Mouse (Mus musculus) retina, postnatal 1 day (tissue): ENCODE measurements around the gene Enho.
"Not testable (repeated sequence)": the region's sequence is repeated elsewhere in the genome, so short reads cannot be mapped to it uniquely, and the experiment has no call there.

ENCODE experiments used
- DNase-seq: peaks from one replicate; pipeline ENCODE4 v3.0.0-alpha.2; 2012

The Enho gene

DNA sequence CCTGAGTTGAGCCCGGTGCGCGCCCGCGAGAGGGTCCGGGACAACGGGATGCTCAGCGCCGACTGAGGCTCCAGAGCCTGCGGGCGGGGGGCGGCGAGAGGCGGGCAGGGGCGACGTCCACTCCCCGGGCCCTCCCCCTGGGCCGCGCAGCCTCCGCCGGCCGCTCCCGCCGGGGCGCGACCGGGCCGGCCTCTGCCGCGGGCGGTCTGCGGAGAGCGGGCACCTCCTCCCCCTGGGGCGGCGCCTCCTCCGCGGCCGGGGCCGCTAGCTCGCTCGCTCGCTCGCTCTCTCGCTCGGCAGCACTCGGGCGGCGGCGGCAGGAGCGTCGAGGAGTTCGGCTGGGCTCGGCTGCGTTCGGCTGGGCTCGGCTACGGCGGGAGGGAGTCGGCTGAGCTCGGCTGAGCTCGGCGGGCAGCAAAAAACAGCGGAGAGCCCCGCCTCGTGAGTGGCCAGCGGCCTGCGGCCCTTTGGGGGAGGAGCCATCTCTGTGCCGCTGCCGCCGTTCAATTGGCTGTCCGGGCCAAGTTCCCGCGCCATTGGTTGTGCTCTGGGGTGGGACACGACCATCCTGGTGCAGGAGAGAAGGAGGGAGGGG, at the start of gene Enho:
TSS of gene Enho (minus strand) at position 412 of the 595 bp plus-strand sequence.
- peak; percentile 97 for DNase-seq

DNA sequence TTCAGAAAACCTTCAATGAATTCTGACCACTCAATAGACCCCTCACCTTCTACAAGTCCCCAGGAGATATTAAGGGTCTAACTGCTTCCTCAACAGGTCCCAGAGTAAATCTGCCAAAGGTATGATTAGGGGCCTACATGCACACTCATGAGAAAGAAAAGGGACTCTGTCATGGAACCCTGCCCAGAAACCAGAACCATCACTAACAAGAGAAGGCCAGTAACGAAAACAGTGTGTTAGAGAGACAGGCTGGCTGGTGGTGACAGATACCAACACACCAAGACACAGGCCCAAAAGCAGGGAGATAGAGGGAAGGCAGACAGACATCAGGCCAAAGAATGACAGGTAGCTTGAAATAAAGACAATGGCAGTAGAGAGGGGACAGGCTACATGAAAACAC, 48.4 kb upstream of the Enho start:
- not testable (repeated sequence) for DNase-seq

DNA sequence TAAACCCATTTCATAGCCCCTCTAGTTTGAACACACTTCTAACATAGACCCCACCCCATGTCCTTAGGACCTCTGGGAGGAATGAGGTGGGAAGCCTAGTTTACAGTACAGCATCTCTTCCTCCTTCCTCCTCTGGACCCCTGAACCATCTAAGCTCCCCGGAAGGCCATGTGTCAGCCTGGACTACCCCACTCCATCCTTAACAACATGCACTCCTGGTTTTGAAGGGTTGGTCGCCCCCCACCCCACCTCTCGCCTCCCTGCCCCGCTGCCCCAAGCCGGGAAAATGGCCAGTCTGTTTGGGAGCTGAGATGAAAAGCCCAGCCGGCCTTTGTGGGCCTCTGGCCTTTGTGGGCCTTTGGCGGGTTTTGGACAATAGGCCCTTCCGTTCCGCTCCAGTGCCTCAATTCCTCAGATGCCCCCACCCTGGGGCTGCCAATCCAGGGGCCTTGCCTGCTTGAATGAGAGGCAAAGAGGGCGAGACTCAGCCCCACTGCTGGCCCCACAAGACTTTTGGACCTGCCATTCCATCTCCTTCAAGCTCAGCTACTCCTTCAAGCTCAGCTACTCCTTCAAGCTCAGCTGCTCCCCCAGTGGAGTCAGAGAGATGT, 45.9 kb upstream of the Enho start:
- DNase-seq = peak; percentile 88

DNA sequence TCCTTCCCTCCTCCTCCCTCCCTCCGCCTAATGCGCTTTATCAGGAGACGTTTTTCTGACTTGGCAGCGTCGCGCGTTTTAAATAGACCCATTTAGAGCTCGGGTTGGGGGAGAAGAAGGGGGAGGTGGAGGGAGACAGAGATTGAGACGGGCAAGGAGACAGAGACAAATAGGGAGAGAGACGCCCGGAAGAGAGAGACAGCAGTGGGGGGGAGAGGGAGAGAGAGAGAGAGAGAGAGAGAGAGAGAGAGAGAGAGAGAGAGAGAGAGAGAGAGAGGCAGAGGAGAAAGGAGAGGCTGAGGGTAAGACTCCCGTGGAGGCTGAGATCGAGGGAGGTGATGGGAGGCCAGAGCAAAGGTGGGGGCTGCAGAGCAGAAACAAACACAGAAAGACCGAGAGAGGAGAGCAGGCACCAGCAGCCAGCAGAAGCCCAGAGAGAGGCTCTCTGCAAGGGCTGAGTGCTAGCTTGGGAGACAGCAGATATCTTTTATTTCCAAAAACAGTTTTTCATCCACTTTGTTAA, 44.9 kb upstream of the Enho start:
- peak; percentile 65 for DNase-seq

DNA sequence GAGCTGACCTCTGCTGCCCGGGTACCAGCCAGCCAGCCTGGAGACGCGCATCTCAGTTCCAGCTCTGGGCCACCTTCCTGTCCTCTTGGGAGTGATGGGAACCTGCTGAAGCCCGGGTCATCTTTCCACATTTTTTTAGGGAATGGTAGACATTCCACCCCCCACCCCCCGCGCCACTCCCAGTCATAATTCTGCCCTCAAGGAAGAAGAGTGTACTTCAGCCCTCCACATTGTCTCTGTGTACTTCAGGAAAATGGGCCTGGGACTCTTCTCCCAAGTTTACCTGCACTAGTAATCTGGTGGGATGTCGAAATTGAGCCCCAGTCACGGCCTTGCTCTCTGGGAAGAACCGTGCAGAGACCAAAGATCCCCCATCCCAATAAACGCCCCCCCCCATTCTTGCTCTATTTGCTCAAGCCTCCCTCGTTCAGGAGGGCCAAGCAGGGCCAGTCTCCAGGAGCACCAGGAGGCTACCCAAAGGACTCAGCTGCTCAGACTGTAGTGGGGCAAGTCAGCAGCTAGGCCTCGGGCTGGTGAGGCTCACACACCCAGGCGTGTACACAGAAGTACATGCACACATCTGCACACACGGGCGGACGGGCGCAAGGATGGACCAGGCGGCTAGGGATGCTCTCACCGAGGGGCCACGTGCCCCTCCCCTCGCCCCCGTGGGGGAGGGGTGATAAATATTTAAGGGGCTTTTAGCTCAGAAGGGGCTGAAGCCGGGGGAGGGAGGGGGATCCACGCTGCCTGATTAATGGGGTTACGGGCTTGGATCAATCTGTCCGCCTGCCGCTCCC, 44.2 kb upstream of the Enho start:
- DNase-seq = peak; percentile 72

DNA sequence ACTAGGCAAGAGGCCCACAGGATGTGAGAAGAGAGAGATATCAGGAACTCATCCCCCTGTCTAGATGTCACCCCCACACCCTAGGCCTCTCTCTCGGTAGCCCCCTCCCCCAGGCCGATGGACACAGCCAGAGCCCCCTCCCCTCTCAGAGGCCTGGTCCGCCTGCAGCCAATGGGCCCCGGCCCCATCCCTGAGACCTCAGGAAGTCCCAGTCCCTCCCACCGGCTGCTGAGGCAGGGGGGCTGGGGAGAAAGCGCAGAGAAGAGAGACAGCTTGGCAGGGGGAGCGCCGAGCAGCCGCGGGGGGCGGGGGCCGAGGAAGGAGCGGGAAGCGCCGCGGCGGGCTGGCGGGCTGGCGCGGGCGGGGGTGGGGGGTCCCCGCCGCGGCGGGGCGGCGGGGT, 43.2 kb upstream of the Enho start:
- DNase-seq = peak; percentile 65

DNA sequence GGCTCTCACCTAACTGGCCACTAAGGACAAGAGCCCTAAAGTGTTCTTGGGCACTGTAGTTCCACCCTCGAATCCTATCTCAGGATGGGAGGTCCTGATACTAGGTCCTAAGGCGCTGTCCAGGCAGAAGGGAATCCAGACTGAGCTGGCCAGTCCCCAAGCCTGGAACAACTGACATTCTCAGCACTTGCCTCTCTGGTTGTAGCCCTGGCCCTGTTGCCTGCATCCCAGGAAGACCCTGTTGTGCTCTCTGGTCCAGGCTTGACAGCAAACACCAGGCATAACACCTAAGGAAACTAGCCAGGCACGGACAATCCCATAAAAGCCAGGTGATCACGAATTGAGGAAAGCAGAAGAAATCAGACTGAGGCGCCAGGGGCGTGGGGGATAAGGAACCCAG, 42.7 kb upstream of the Enho start:
- DNase-seq = no peak

DNA sequence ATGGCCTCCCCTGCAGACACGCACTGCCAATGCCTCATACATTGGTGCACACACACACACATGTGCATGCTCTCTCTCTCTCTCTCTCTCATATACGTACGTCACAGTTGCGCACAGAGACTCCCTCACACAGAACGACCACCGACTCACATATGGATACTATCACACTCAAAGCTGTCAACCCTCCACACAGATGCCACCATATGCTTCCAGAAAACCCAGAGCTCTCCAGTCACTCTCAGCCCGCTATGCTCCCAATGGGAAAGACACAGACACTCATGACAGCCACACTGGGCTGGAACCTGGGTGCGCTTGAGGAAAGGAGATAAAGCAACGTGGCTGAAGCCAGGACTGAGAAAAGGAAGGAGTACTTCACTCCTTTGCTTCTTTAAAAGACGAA, 41.8 kb upstream of the Enho start:
- no peak for DNase-seq

DNA sequence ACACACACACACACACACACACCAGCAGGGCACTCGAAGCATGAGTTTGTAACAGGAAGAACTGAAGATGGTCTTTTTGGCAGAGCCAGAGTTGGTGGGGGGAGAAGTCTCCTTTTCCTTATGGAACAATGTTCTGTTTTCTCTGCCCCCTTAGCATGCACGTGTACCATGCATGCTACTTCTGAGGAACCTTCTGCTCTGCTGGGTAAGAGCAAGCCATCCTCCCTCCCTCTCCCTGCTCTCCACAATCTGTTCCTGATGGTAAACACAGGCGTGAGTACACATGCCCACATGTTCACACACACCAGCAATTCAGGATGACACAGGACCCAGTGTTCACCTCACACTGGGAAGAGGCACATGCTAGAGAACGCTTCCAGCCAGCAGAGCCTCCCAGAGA, 41.1 kb upstream of the Enho start:
- no peak for DNase-seq

DNA sequence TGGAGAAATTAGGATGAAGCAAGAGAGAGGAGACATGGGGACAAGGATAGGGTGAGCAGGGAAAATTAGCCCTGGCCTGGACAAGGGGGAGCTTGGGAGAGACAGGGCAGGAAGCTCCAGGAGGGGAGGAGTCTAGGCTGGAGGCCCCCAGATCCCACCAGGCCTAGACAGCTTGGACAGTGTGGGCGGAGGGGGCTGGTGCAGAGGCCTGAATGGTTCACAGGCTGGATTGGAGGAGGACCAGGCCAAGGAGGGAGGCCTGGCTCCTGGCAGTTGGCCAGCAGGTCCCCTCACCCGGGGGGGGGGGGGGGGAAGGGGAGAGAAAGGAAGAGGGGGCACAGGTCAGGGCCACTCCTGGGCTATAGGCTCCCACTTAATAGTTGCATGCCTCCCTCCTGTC, 39.2 kb upstream of the Enho start:
- DNase-seq = peak; percentile 65

DNA sequence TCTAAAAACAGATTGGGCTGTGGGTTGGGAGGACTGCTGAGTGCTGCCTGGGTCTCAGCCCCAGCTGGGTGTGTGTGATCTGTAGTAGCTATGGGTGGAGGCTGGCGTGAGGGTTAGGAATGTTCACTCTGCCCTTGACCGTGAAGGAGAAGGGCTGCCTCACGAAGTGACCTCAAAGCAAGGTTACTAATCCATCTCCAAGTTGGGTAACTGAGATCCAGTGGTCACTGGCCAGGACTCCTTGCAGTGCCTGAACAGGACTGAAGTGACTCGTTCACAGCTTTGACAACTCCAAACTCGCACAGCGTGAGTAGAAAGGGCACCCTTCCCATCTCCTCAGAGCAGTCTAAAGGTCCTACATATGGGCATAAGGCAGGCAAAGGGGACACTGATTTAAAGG, 38.7 kb upstream of the Enho start:
- DNase-seq = no peak

DNA sequence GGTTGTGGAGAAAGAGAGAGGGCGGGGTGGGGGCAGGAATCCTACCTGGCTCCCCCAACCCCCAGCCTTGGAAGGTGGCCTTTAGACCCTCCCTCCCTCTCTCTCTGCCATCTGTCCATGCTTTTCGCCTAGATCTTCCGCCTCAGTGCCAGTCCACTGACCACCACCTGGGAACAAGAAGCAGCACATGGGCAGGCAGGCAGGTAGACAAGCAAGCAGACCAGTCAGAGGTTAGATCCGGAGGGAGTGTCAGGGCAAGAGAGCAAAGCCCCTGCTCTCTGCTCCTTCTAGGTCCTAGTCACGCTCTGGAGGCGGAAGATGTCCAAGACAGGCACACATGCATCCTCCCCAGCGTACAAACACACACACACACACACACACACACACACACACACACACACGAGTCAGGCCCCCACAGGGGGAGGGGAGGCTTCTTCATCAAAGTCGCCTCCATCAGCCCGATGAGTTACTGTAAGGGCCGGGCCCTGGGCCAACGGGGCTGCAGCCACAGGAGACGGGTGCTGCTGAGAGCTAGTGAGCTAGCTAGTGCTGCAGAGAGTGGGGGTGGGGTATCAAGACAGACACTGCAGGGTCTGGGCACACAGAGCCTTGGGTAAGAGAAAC, 37.0 kb upstream of the Enho start:
- peak; percentile 82 for DNase-seq

DNA sequence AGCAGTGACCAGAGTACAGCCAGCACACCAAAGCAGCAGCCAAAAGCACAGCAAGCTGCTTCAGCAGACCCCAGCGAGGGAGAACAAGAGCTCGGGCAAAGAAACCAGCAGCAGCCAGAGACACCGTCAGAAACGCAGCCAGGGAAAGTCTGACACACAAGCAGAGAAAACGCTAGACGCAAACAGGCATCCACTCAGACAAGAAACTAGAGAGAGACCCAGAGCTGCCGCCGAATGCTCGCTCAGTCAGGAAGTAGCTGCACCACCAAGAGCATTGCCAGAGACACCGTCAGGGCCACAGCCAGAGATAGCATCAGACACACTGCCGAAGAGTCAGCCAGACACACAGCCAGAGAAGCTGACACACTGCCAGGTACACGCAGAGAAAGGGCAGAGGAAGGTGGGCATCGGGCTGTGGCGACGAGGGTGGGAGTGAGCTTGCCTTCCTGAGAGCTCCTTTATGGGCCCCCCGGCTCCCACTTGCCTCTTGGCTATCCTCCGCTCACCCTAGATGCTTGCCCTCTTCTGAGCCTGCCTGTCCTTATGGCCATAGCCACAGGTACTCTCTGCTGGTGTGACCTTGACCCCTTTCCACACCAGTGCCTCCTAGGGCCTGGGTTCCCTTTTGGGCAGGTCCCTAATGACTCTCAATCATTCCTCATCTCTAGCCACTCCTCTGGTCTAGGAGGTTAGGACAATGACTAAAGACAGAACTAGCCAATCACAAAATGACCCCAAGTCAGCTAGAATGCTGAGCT, 36.3 kb upstream of the Enho start:
- DNase-seq = no peak

DNA sequence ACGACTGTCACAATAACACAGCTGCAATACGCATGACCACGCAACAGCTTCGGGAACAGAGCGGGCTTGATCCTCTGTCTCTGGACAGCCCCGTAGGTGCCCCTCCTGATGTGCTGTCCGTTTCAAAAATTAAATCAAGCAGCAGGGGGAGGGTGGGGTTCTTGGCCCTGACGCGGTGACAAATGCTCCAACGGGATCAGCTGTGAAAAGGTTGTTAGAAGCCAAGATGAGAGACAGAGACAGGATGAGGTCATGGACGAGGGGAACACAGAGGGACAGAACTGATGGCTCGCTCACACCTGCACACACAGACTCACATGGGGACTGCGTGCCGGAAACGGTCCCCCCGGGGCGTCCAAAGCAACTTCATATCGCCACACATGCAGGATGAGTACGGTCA, 33.1 kb upstream of the Enho start:
- peak; percentile 77 for DNase-seq

DNA sequence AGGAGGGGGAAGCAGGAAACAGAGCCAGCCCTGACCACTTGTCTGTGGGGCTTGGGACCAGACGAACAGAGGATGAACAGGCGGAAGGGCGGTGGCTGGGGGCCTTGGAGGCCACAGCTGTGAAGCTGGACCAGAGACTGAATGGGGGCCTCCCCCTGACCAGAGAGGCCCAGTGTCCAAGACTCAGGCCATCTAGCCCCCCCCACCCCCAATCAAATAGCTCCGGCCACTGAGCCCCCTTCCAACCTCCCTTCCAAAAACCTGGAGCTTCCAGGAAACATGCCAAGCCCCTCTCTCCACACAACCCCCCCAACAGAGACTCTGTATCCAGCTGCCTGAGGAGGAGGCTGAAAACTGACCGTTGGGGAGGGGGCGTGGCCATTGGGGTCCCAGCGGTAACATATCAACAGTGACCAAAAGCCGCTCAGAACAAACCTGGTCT, 32.4 kb upstream of the Enho start:
- DNase-seq = peak; percentile 75

DNA sequence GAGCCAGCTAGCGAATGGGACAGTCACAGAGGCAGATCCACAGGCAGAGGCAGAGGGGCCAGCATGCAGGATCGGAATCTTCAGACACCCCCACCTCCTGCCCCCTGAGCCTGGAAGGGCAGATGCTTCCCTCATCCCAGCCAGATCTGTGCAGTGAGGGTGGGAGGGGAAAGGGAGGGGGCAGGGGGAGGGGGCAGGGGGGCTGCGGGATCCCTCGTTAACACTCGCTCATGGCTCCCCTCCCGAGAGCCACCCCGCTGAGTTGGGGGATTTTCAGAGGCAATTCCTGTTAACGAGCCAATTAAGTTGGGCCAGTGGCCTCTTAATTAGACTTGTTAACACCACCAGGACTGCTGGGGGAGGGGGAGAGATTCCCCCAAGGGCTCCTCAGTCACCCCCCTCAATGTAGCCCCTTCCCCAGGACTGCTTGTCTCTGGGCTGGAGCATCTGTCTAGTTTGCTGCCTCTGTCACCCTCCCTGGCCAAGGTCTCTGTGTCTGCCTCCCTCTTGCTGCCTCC, 31.9 kb upstream of the Enho start:
- peak; percentile 98 for DNase-seq

DNA sequence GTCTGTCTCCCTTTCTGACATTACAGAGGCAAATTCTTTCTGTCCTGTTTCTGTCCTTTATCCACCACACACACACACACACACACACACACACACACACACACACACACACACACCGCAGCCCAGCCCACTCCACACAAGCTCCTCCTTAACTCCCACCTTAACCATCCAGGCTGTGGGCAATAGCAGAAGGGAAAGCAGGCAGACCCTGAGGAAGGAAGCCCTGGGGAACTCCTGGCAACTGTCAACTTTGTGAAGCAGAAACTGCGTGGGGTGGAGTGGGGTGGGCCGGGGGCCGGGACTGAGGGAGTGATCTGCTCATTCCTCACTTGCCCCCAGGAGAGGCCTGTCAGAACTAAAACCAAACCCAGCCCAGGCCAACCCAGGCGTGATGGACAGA, 31.4 kb upstream of the Enho start:
- DNase-seq = no peak

DNA sequence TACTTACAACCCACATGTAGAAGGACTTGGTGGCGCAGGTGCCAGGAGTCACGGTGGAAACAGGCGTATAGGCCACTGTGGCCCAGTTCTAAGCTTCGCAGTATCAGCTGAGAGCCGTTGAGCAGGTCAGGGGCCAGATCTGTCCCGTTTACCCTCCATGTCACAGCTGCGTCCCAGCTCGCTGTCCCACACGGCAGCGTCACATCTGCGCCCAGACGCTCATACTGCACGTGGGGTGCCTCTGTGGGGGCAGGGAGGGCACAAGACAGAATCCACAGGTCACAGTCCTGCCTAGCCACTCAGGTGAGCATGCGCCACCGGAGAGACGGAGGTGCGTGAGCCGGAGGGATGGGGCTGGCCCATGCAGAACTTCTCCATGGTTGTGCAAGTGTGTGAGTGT, 30.7 kb upstream of the Enho start:
- DNase-seq = no peak

DNA sequence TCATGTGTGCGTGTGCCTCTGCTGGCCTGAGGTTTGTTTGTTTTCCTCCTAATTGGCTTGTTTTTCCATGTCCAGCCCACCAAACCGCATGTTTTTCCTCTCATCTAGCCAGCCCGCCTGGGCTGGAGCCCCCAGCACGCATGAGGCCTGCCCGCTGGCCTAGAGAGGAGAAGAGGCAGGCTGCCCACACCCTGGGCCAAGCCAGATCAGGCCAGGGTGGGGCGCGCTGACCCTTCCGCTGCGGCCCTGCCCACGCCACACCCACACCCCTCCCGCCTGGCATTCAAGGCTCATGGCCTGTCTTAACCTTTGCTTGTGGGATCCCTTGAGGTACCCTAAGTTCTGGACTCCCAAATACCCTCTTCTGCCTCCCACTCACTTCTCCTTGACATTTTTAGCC, 26.5 kb upstream of the Enho start:
- no peak for DNase-seq

DNA sequence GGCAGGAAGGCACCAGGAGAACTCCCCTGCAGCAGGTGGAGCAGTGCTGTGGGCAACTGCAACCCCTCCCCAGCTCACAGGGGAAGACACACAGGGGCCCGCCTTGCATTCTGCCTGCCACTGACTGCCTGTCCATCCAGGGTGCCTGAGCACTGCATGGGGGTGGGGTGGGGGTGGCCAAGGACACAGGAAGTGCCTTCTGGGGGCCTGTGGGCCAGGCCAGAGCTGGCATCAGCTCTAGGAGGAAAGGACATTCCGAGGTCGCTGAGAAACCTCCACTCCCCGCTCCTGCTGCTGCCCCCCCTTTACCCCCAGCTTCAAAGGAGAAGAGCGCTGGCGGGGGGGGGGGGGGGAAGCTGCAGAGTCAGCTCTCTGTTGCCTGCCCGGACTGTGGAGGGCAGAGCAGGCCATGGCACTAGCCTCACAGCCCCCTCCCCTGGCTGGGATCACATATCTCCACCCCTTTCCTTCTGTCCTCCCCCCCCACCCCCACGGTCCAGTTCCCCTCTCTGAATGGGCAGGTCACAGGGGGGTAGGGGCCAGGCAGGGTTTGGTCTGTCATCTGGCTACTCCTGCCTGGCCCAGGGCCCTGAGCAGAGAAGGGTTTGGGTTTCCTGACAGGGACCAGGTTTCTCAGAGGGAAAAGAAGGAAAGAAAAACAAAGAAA, 25.0 kb upstream of the Enho start:
- DNase-seq = peak; percentile 57

DNA sequence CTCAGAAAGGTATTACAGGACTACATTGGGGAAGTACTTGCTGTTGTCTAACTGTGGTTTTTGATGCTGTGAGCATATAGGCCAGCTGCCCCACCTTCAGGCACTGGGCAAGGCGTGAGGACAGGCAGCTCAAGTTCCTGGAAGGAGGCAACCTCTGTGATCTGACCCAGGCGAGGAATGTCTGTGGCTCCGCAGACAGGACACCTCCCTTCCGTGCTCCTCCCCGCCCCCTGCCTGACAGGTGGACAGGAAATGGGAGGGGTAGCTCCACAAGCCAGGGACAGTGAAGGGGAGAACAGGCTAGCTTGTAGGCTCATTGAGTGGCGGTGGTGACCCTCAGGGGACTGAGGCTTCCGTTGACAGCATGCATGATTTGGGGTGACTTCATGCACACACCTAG, 24.4 kb upstream of the Enho start:
- no peak for DNase-seq

DNA sequence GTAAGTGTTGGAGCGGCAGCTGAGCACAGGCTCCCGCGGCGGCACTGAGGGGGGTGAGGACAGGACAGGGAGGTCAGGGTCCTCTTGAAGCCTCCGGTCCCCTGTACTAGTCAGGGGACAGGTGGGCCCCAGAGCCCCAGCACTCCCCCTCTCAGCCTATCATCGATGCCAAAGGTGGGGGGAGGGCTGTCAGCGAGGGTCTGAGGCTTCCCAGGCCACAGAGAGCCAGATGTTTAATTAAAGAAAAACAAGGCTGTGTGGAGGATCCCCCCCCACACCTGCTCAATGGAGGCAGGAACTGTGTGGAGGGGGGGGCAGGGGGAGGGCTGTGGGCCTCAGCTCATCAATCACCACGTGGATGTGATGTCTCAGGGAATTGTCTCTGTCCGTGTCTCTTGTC, 23.5 kb upstream of the Enho start:
- no peak for DNase-seq
